Mouse (Mus musculus) leukemia stem cell, adult 10-12 weeks (primary cell): ENCODE results near the gene Ifng. TPM values are rescaled to one million over a fixed set of nuclear protein-coding genes. Genes with fewer than 3 reads are reported as not detected.

Source experiments
- polyA plus RNA-seq: library from polyadenylated mRNA; stranded (reverse); fragments of >175 nt; gene quantifications from 2 replicates; pipeline ENCODE4 v1.2.3, GENCODE M21; 2012; ENCODE audit warnings: low replicate concordance

Ifng gene
- polyA plus RNA-seq: not detected in 2 replicates

DNA sequence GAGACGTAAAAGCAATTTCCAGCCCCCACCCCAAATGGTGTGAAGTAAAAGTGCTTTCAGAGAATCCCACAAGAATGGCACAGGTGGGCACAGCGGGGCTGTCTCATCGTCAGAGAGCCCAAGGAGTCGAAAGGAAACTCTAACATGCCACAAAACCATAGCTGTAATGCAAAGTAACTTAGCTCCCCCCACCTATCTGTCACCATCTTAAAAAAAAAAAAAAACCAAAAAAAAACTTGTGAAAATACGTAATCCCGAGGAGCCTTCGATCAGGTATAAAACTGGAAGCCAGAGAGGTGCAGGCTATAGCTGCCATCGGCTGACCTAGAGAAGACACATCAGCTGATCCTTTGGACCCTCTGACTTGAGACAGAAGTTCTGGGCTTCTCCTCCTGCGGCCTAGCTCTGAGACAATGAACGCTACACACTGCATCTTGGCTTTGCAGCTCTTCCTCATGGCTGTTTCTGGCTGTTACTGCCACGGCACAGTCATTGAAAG is at the start of gene Ifng:
TSS of gene Ifng (plus strand) at position 305 of the 499 bp plus-strand sequence.

Other genes with a start within 250 kb of the Ifng start
- not detected in 2 replicates for gene Il22, start 236.1 kb upstream of the Ifng start, polyA plus RNA-seq
- gene Gm32717, start 200.3 kb upstream of the Ifng start, polyA plus RNA-seq: not detected in 2 replicates
- gene Gm32802, start 182.4 kb upstream of the Ifng start, polyA plus RNA-seq: not detected in 2 replicates
- gene Iltifb, start 146.0 kb upstream of the Ifng start, polyA plus RNA-seq: not detected in 2 replicates
- not detected in 2 replicates for gene Gm9040, start 114.1 kb upstream of the Ifng start, polyA plus RNA-seq
- gene Gm9044, start 108.6 kb upstream of the Ifng start, polyA plus RNA-seq: not detected in 2 replicates
- gene Gm9045, start 103.2 kb upstream of the Ifng start, polyA plus RNA-seq: 0.33 TPM in 1 of 2 replicates, not detected in the other
- gene Gm9046, start 97.8 kb upstream of the Ifng start, polyA plus RNA-seq: not detected in 2 replicates
- gene Gm9048, start 92.4 kb upstream of the Ifng start, polyA plus RNA-seq: not detected in 2 replicates
- 0.33 TPM in 1 of 2 replicates, not detected in the other for gene Gm9049, start 86.9 kb upstream of the Ifng start, polyA plus RNA-seq